Mouse (Mus musculus): ENCODE data around the gene Bmp8a. TPM values are rescaled to one million over a fixed set of nuclear protein-coding genes. Genes with fewer than 3 reads are reported as not detected.
"Not testable (repeated sequence)": the region's sequence is repeated elsewhere in the genome, so short reads cannot be mapped to it uniquely, and the experiment has no call there.

The Bmp8a gene
- total RNA-seq, 2 experiments from 2014 or later: 0.14 TPM; not detected in 1

- no peak for DNase-seq
These were observed 11.7 kb downstream of the Bmp8a start for GRCm38 (mm10) chr4:123331326-123331725.

- DNase-seq: no peak
These were observed 14.1 kb downstream of the Bmp8a start for GRCm38 (mm10) chr4:123328946-123329345.

GRCm38 (mm10) chr4:123327630-123328029, 15.4 kb downstream of the Bmp8a start:
- no peak for DNase-seq

GRCm38 (mm10) chr4:123326087-123326486, 17.0 kb downstream of the Bmp8a start:
- DNase-seq: peak; percentile 42

GRCm38 (mm10) chr4:123323534-123323933, 19.5 kb downstream of the Bmp8a start, which contains the start of gene Oxct2a:
Oxct2a (minus strand) TSS chr4:123323634.
- DNase-seq: no peak

GRCm38 (mm10) chr4:123322910-123323309, 20.1 kb downstream of the Bmp8a start:
- not testable (repeated sequence) for DNase-seq

- no peak for DNase-seq
These were observed 28.6 kb downstream of the Bmp8a start for GRCm38 (mm10) chr4:123314497-123314896.

GRCm38 (mm10) chr4:123313010-123313409, 30.0 kb downstream of the Bmp8a start:
- no peak for DNase-seq

GRCm38 (mm10) chr4:123311845-123312244, 31.2 kb downstream of the Bmp8a start:
- no peak for DNase-seq

GRCm38 (mm10) chr4:123308292-123308691, 34.8 kb downstream of the Bmp8a start:
- DNase-seq: peak; percentile 68

- no peak for DNase-seq
These were observed 36.1 kb downstream of the Bmp8a start for GRCm38 (mm10) chr4:123306999-123307398.

GRCm38 (mm10) chr4:123305789-123306188, 37.3 kb downstream of the Bmp8a start:
- peak; percentile 41 for DNase-seq

GRCm38 (mm10) chr4:123298980-123299670, 43.9 kb downstream of the Bmp8a start:
- DNase-seq: peak; percentile 80

GRCm38 (mm10) chr4:123298226-123298625, 44.8 kb downstream of the Bmp8a start:
- DNase-seq: no peak

GRCm38 (mm10) chr4:123297195-123297960, 45.7 kb downstream of the Bmp8a start:
- DNase-seq: no peak

GRCm38 (mm10) chr4:123296148-123296534, 46.9 kb downstream of the Bmp8a start:
- DNase-seq: no peak

GRCm38 (mm10) chr4:123295516-123296147, 47.4 kb downstream of the Bmp8a start:
- DNase-seq: no peak

GRCm38 (mm10) chr4:123295026-123295425, 48.0 kb downstream of the Bmp8a start:
- not testable (repeated sequence) for DNase-seq

GRCm38 (mm10) chr4:123293661-123294443, 49.2 kb downstream of the Bmp8a start:
- no peak for DNase-seq

- no peak for DNase-seq
These were observed 50.1 kb downstream of the Bmp8a start for GRCm38 (mm10) chr4:123292989-123293388.

- no peak for DNase-seq
These were observed 50.7 kb downstream of the Bmp8a start for GRCm38 (mm10) chr4:123292390-123292789.

- no peak for DNase-seq
These were observed 54.0 kb downstream of the Bmp8a start for GRCm38 (mm10) chr4:123289038-123289437.

Data from heart, postnatal 4 days (tissue).